Mouse (Mus musculus): ENCODE results near the gene 1700003E16Rik.

DNA sequence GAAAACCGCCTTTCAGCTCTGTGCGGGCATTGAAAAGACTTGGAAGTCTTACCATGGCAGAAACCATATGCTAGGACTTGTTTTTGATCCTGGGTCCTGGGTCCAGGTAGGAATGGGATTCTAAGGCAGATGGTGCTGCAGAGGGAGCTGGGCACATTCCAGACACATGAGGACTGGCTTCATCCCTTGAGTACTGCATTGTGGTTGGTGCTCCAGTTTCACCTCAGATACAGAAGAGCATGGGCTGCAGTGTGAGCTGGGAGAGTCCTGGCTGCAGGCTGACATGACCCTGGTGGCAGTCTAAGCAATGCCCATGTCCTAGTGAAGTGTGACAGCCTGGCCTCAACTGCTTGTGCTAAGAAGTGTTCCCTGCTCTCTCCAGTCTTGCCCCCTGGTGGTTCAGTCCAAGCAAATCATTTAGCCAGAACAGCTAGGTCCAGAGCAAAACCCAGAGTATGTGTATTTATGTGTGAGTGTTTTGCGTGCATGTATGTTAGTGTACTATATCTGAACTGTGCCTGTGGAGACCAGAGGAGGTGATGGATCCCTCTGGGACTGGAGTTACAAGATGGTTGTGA is 28.7 kb downstream of the 1700003E16Rik start:
- TF ChIP-seq POLR2A (IDR thresholded peaks at IDR 0.05; ENCODE audit: borderline replicate concordance, insufficient read depth, low read length) = no peak
- TF ChIP-seq CTCF (IDR thresholded peaks at IDR 0.05; ENCODE audit: borderline replicate concordance, insufficient read depth, low read depth, low read length) = peak; percentile 42; the same call in 1 of the 2 replicates
